Mouse (Mus musculus): ENCODE measurements around the gene Sbpl. TPM values are rescaled to one million over a fixed set of nuclear protein-coding genes. Genes with fewer than 3 reads are reported as not detected.
"Not testable (repeated sequence)": the region's sequence is repeated elsewhere in the genome, so short reads cannot be mapped to it uniquely, and the experiment has no call there.

The Sbpl gene
- polyA plus RNA-seq, 1 experiment from 2014 or later = not detected

GRCm38 (mm10) chr17:23941372-23941771 is 13.7 kb downstream of the Sbpl start, which contains the start of gene Sbp:
Sbp (plus strand) TSS chr17:23941672.
- no peak for ATAC-seq (replicated peaks; ENCODE audit: low FRiP score)

DNA sequence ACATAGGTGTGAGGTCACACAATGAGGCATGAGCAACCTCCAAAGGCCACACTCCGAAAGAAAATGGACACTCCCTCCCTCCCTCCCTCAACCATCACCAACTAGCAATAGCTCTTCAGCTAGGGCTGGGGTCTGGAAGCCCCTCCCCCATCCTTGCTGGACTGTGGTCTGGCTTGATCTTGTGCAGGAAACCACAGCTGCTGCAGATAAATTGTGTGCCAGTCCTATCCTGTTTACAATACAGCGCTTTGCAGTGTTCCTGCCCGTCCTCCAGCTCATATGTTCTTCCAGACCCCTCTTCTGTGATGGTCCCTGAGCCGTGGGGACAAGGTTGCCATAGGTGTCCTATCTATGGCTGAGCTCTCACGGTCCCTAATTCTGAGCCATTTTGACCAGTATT is 23.9 kb downstream of the Sbpl start:
- H3K4me3 ChIP-seq (ENCODE audit: low read depth, low read length) = no peak overlapping the region
- WGBS = 39% methylated on average over 5 of the region's 5 CpGs
- no peak overlapping the region for H3K27ac ChIP-seq (ENCODE audit: low read depth, low read length)
- no peak overlapping the region for H3K9ac ChIP-seq (ENCODE audit: low read depth, low read length)
- H3K36me3 ChIP-seq (ENCODE audit: control insufficient read depth, insufficient read depth, low read length) = no peaks in the 10 kb centered on the region
- no peaks in the 10 kb centered on the region for H3K4me1 ChIP-seq (replicated peaks; ENCODE audit: control insufficient read depth, insufficient read depth, low read length)
- H3K27me3 ChIP-seq (replicated peaks; ENCODE audit: control insufficient read depth, insufficient read depth, low read length) = no peaks in the 10 kb centered on the region
- ATAC-seq (replicated peaks; ENCODE audit: low FRiP score) = no peak
- H3K9me3 ChIP-seq (ENCODE audit: control insufficient read depth, low read length) = no peaks in the 10 kb centered on the region
- no peak for DNase-seq (ENCODE audit: low spot score)
- no peak overlapping the region for H3K4me2 ChIP-seq

More at GRCm38 (mm10) chr17:23941372-23941771, 13.7 kb downstream of the Sbpl start, which contains the start of gene Sbp:
- no peak for DNase-seq (ENCODE audit: low spot score)
- no peak within 1 kb of the TSS for H3K4me3 ChIP-seq (ENCODE audit: low read depth, low read length)
- H3K9me3 ChIP-seq (ENCODE audit: control insufficient read depth, low read length) = no peaks in the 10 kb centered on the region
- H3K36me3 ChIP-seq (ENCODE audit: control insufficient read depth, insufficient read depth, low read length) = no peaks in the 10 kb centered on the region
- no peak within 1 kb of the TSS for H3K4me2 ChIP-seq
- no peak within 1 kb of the TSS for H3K27ac ChIP-seq (ENCODE audit: low read depth, low read length)
- no peaks in the 10 kb centered on the region for H3K27me3 ChIP-seq (replicated peaks; ENCODE audit: control insufficient read depth, insufficient read depth, low read length)
- no peak within 1 kb of the TSS for H3K9ac ChIP-seq (ENCODE audit: low read depth, low read length)
- H3K4me1 ChIP-seq (replicated peaks; ENCODE audit: control insufficient read depth, insufficient read depth, low read length) = no peaks in the 10 kb centered on the region

DNA sequence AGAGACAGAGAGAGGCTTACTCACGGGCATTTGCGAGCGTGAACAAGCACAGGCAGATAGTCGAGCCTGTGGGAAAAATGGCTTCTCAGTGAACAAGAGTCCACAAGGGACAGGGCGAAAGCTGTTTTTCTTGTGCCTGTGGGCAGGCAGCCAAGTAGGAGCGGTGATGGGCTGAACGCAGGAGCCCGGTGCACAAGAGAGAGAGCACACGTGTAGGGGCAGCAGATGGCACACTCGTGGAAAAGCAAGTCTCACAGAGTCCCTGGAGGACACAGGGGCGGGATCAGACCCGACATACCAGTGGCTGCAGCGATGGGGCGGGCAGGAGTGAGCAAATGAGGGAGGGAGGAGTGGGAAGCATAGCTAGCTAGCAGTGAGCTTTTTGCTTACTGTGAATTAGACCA is 30.0 kb downstream of the Sbpl start:
- Histone ChIP-seq H3K9me3 (ENCODE audit: control insufficient read depth, low read length) (no peaks in the 10 kb centered on the region), H3K4me2 (peak overlapping the region; percentile 95), H3K4me1 (replicated peaks; ENCODE audit: control insufficient read depth, insufficient read depth, low read length) (0 out of 2 replicates have a peak, but pooled peaks cover 3% of the 10 kb centered on the region), H3K9ac (ENCODE audit: low read depth, low read length) (peak overlapping the region; percentile 78), H3K27me3 (replicated peaks; ENCODE audit: control insufficient read depth, insufficient read depth, low read length) (no peaks in the 10 kb centered on the region), H3K36me3 (ENCODE audit: control insufficient read depth, insufficient read depth, low read length) (no peaks in the 10 kb centered on the region), H3K4me3 (ENCODE audit: low read depth, low read length) (peak overlapping the region; percentile 61), H3K27ac (ENCODE audit: low read depth, low read length) (peak overlapping the region; percentile 68)
- WGBS = 1% methylated on average over 14 of the region's 14 CpGs
- DNase-seq (ENCODE audit: low spot score) (peak; percentile 71), ATAC-seq (replicated peaks; ENCODE audit: low FRiP score) (peak; percentile 71)

DNA sequence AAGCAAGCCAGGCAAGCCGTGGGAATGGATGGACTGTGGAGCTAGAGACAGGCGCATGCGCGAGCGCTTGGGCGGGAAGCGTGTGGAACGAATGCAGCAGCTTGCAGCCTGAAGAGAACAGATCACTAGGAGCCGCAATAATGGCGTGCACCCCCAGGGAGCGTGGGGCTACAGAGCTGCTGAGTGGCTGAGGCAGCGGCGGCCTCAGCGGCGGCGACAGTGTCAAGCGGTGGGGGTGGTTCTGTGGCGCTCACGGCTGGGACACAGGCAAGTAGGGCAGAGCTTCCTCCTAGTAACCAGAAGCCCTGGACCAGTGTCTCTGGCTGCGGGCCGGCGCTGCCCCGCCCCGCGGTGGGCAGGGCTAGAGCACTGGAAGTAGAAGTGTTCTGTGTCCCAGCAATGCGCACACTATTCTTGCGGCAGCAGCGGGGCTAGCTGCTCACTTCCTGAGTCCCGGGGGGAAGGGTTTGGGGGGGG is 30.5 kb downstream of the Sbpl start:
- no peaks in the 10 kb centered on the region for H3K9me3 ChIP-seq (ENCODE audit: control insufficient read depth, low read length)
- no peaks in the 10 kb centered on the region for H3K27me3 ChIP-seq (replicated peaks; ENCODE audit: control insufficient read depth, insufficient read depth, low read length)
- peak overlapping the region; percentile 61 for H3K4me3 ChIP-seq (ENCODE audit: low read depth, low read length)
- peak overlapping the region; percentile 68 for H3K27ac ChIP-seq (ENCODE audit: low read depth, low read length)
- 2% methylated on average over 29 of the region's 29 CpGs for WGBS
- ATAC-seq (replicated peaks; ENCODE audit: low FRiP score) (peak; percentile 99), DNase-seq (ENCODE audit: low spot score) (peak; percentile 90)
- peak overlapping the region; percentile 95 for H3K4me2 ChIP-seq
- H3K9ac ChIP-seq (ENCODE audit: low read depth, low read length) = peak overlapping the region; percentile 78
- 0 out of 2 replicates have a peak, but pooled peaks cover 3% of the 10 kb centered on the region for H3K4me1 ChIP-seq (replicated peaks; ENCODE audit: control insufficient read depth, insufficient read depth, low read length)
- H3K36me3 ChIP-seq (ENCODE audit: control insufficient read depth, insufficient read depth, low read length) = no peaks in the 10 kb centered on the region

DNA sequence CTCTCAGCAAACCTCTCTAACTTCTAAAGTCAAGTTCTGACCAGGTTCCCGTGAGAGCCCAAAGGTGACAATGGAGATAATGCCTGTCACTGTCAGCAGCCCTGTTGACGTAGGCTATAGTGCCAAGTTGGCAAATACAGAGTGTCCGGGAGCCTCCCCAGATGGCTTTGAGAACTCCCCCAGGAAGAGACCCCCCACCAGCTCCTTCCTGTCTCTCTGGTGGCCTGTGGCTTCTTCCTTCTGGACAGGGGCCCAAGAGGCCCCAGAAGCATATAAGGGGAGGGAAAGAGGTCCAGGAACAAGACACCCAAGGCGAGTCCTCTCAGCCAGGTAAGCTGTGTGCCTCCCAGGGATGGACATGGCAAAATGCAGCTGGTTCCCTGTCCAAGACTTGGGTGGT is 37.9 kb downstream of the Sbpl start, which contains the start of gene Dcpp3:
Gene Dcpp3, plus strand, starts transcription at position 301 of the 400 bp plus-strand sequence.
- ATAC-seq (replicated peaks; ENCODE audit: low FRiP score); H3K36me3 ChIP-seq (ENCODE audit: control insufficient read depth, insufficient read depth, low read length); H3K4me2 ChIP-seq; H3K27ac ChIP-seq (ENCODE audit: low read depth, low read length); H3K9me3 ChIP-seq (ENCODE audit: control insufficient read depth, low read length); H3K9ac ChIP-seq (ENCODE audit: low read depth, low read length); H3K4me1 ChIP-seq (replicated peaks; ENCODE audit: control insufficient read depth, insufficient read depth, low read length); H3K4me3 ChIP-seq (ENCODE audit: low read depth, low read length); DNase-seq (ENCODE audit: low spot score); H3K27me3 ChIP-seq (replicated peaks; ENCODE audit: control insufficient read depth, insufficient read depth, low read length): not testable (repeated sequence)
- 49% methylated on average over 4 of the region's 4 CpGs for WGBS

Other genes starting within 250 kb of the Sbpl start
- 0.11 TPM in 1 of 2 replicates, not detected in the other for gene 1520401A03Rik, start 232.5 kb downstream of the Sbpl start, polyA plus RNA-seq (2014; fragmentation: Nextera tagmentation; extraction: Ambion mirVana)
- gene Pkmyt1, start 228.9 kb downstream of the Sbpl start, polyA plus RNA-seq (2014; fragmentation: Nextera tagmentation; extraction: Ambion mirVana) = 51.5 and 60.2 TPM in 2 replicates
- gene Paqr4, start 214.4 kb downstream of the Sbpl start, polyA plus RNA-seq (2014; fragmentation: Nextera tagmentation; extraction: Ambion mirVana) = 10.4 and 11.4 TPM in 2 replicates
- 0.60 and 0.73 TPM in 2 replicates for gene Kremen2, start 209.4 kb downstream of the Sbpl start, polyA plus RNA-seq (2014; fragmentation: Nextera tagmentation; extraction: Ambion mirVana)
- gene Flywch1, start 183.7 kb downstream of the Sbpl start, polyA plus RNA-seq (2014; fragmentation: Nextera tagmentation; extraction: Ambion mirVana) = 39.1 and 42.3 TPM in 2 replicates
- gene Flywch2, start 169.2 kb downstream of the Sbpl start, polyA plus RNA-seq (2014; fragmentation: Nextera tagmentation; extraction: Ambion mirVana) = 9.4 and 10.6 TPM in 2 replicates
- 355 and 398 TPM in 2 replicates for gene Srrm2, start 164.7 kb downstream of the Sbpl start, polyA plus RNA-seq (2014; fragmentation: Nextera tagmentation; extraction: Ambion mirVana)
- 744 and 795 TPM in 2 replicates for gene Elob, start 126.1 kb downstream of the Sbpl start, polyA plus RNA-seq (2014; fragmentation: Nextera tagmentation; extraction: Ambion mirVana)
- not detected in 2 replicates for gene Prss33, start 119.2 kb downstream of the Sbpl start, polyA plus RNA-seq (2014; fragmentation: Nextera tagmentation; extraction: Ambion mirVana)
- not detected in 2 replicates for gene Prss32, start 111.4 kb downstream of the Sbpl start, polyA plus RNA-seq (2014; fragmentation: Nextera tagmentation; extraction: Ambion mirVana)
- 0.84 and 1.2 TPM in 2 replicates for gene Prss41, start 111.1 kb downstream of the Sbpl start, polyA plus RNA-seq (2014; fragmentation: Nextera tagmentation; extraction: Ambion mirVana)
- not detected in 2 replicates for gene Prss21, start 87.2 kb downstream of the Sbpl start, polyA plus RNA-seq (2014; fragmentation: Nextera tagmentation; extraction: Ambion mirVana)
- gene Dcpp1, start 74.4 kb downstream of the Sbpl start, polyA plus RNA-seq (2014; fragmentation: Nextera tagmentation; extraction: Ambion mirVana) = not detected in 2 replicates
- gene Dcpp2, start 74.4 kb downstream of the Sbpl start, polyA plus RNA-seq (2014; fragmentation: Nextera tagmentation; extraction: Ambion mirVana) = not detected in 2 replicates
- not detected in 2 replicates for gene Dcpp3, start 37.8 kb downstream of the Sbpl start, polyA plus RNA-seq (2014; fragmentation: Nextera tagmentation; extraction: Ambion mirVana)
- not detected in 2 replicates for gene Sbp, start 13.6 kb downstream of the Sbpl start, polyA plus RNA-seq (2014; fragmentation: Nextera tagmentation; extraction: Ambion mirVana)
- gene Prss30, start 25.3 kb upstream of the Sbpl start, polyA plus RNA-seq (2014; fragmentation: Nextera tagmentation; extraction: Ambion mirVana) = not detected in 2 replicates
- 0.21 TPM in 1 of 2 replicates, not detected in the other for gene Prss22, start 42.8 kb upstream of the Sbpl start, polyA plus RNA-seq (2014; fragmentation: Nextera tagmentation; extraction: Ambion mirVana)
- not detected in 2 replicates for gene Prss27, start 82.9 kb upstream of the Sbpl start, polyA plus RNA-seq (2014; fragmentation: Nextera tagmentation; extraction: Ambion mirVana)
- gene Kctd5, start 118.2 kb upstream of the Sbpl start, polyA plus RNA-seq (2014; fragmentation: Nextera tagmentation; extraction: Ambion mirVana) = 43.0 and 46.8 TPM in 2 replicates
- gene Pdpk1, start 195.7 kb upstream of the Sbpl start, polyA plus RNA-seq (2014; fragmentation: Nextera tagmentation; extraction: Ambion mirVana) = 31.8 and 37.0 TPM in 2 replicates
- gene Amdhd2, start 208.5 kb upstream of the Sbpl start, polyA plus RNA-seq (2014; fragmentation: Nextera tagmentation; extraction: Ambion mirVana) = 30.5 and 35.2 TPM in 2 replicates
- gene Atp6v0c, start 214.4 kb upstream of the Sbpl start, polyA plus RNA-seq (2014; fragmentation: Nextera tagmentation; extraction: Ambion mirVana) = 476 and 499 TPM in 2 replicates